ENCODE assay signal across 28 mouse cellular contexts in the genomic region with DNA sequence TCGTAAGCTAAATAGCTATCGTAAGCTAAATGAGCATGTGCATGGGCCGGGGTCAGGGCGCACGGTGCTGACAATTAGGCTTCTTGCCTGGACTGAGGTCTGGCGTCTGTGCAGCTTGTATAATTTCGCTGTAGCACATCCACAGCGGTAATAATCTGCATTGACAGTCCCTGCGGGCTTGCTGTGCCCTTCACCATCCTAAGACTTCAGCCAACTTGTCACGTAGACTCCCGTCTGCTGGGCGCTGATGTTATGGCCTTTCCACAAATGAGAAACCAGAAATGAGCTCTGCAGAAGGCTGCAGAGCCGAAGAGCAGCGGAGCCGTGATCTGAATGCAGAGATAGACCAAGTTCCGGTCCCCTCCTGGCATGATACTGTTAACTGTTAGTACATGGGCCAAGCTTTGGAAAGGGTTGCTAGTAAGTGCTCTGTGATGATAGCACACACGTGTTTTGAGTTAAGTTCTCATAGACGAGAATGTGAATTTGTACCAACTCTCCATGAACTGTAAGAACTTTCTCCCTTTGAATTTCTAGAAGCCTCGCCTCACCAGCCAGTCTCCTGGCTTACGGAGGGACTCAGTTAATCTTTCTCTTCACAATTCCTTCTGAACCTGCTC.
DNase-seq lines count a peak whose midpoint lies in the region; ATAC-seq and TF ChIP-seq lines count a peak whose summit lies in the region.
"Had no signal": no experiment of that assay in that cellular context is flagged by ENCODE, and none has a peak within 500 bp of the region (broad histone marks: within the 10 kb centered on the region; RNA-seq: fewer than 3 reads in every experiment).

No protein-coding gene starts in this region.

- no peak overlapping the region for H3K27ac ChIP-seq in hindbrain, postnatal 0 days
- H3K27ac ChIP-seq in hindbrain, embryonic 13.5 days: no peak overlapping the region
- H3K27ac ChIP-seq: hindbrain, embryonic 15.5 days; intestine, embryonic 15.5 days; left cerebral cortex, adult 2 months; liver, embryonic 15.5 days; midbrain, embryonic 15.5 days had no signal

- H3K9ac ChIP-seq in hindbrain, postnatal 0 days (replicated peaks; ENCODE audit: low read length): no peak overlapping the region
- H3K9ac ChIP-seq in hindbrain, embryonic 13.5 days: no peak overlapping the region
- H3K9ac ChIP-seq: hindbrain, embryonic 15.5 days; intestine, embryonic 15.5 days; liver, embryonic 15.5 days; lung, embryonic 14.5 days; midbrain, embryonic 15.5 days had no signal

- no peaks in the 10 kb centered on the region for H3K36me3 ChIP-seq in hindbrain, postnatal 0 days (ENCODE audit: insufficient read depth, low read length)
- peaks cover 8% of the 10 kb centered on the region; the same call in 1 of the 2 replicates for H3K36me3 ChIP-seq in hindbrain, embryonic 13.5 days
- H3K36me3 ChIP-seq: hindbrain, embryonic 15.5 days; intestine, embryonic 15.5 days; liver, embryonic 15.5 days; midbrain, embryonic 15.5 days had no signal

- WGBS in hindbrain, postnatal 0 days: 64% methylated on average over 20 of the region's 20 CpGs
- WGBS in hindbrain, embryonic 13.5 days: 84% methylated on average over 20 of the region's 20 CpGs

- H3K4me3 ChIP-seq in hindbrain, postnatal 0 days (ENCODE audit: low read length): no peak overlapping the region
- no peak overlapping the region for H3K4me3 ChIP-seq in hindbrain, embryonic 13.5 days
- H3K4me3 ChIP-seq: hindbrain, embryonic 15.5 days; intestine, embryonic 15.5 days; left cerebral cortex, adult 2 months; liver, embryonic 15.5 days; midbrain, embryonic 15.5 days had no signal

- no peak for TF ChIP-seq POLR2A in brain, embryonic 14.5 days (IDR thresholded peaks at IDR 0.05; ENCODE audit: borderline replicate concordance, extremely low read depth, insufficient read depth, insufficient read length, poor library complexity, severe bottlenecking)

- no peaks in the 10 kb centered on the region for H3K27me3 ChIP-seq in hindbrain, postnatal 0 days (ENCODE audit: insufficient read depth, low read length)
- H3K27me3 ChIP-seq in hindbrain, embryonic 13.5 days: no peaks in the 10 kb centered on the region
- H3K27me3 ChIP-seq: CH12.LX; hindbrain, embryonic 15.5 days; intestine, embryonic 15.5 days; liver, embryonic 15.5 days; midbrain, embryonic 15.5 days; Patski had no signal

- no peak overlapping the region for H3K4me2 ChIP-seq in hindbrain, postnatal 0 days (ENCODE audit: low read depth, low read length)
- H3K4me2 ChIP-seq in hindbrain, embryonic 13.5 days: no peak overlapping the region
- H3K4me2 ChIP-seq: hindbrain, embryonic 15.5 days; intestine, embryonic 15.5 days; liver, embryonic 15.5 days; lung, embryonic 14.5 days; midbrain, embryonic 15.5 days had no signal

- no peaks in the 10 kb centered on the region for H3K9me3 ChIP-seq in hindbrain, postnatal 0 days (ENCODE audit: low read length)
- no peaks in the 10 kb centered on the region for H3K9me3 ChIP-seq in hindbrain, embryonic 13.5 days
- H3K9me3 ChIP-seq: hindbrain, embryonic 15.5 days; intestine, embryonic 15.5 days; liver, embryonic 15.5 days; midbrain, embryonic 15.5 days had no signal

- DNase-seq in cerebellum, postnatal 10 days: peak; percentile 50 to 57
- DNase-seq in hindbrain, postnatal 0 days (ENCODE audit: low spot score): peak; percentile 59
- peak; percentile 40 for DNase-seq in brain, embryonic 14.5 days (ENCODE audit: low read depth)
- peak; percentile 4 for DNase-seq in retina, adult 2 months (ENCODE audit: low read depth, low spot score)
- DNase-seq in right cerebral cortex, postnatal 36 days (ENCODE audit: low spot score in 2 of 2): no peak
- DNase-seq in heart, postnatal 25 days (ENCODE audit: low spot score): no peak
- DNase-seq: adrenal gland, postnatal 25 days; cerebellum, adult 2 months; embryo, embryonic 11 days; gastrocnemius, postnatal 14 days; heart, postnatal 4 days; kidney, postnatal 14 days; lung, embryonic 14.5 days; lung, postnatal 14 days; right cerebral cortex, postnatal 14 days; spleen, adult 18-20 months; thymus, adult 18-20 months; thymus, postnatal 25 days had no signal

- no peak for ATAC-seq in cerebellum, adult (ENCODE audit: insufficient number of reproducible peaks, low FRiP score, low TSS enrichment)
- peak; percentile 72 for ATAC-seq in hindbrain, postnatal 0 days
- no peak for ATAC-seq in hindbrain, embryonic 13.5 days (ENCODE audit: low FRiP score)
- ATAC-seq: forebrain, embryonic 14.5 days; intestine, embryonic 15.5 days; midbrain, embryonic 15.5 days; Patski had no signal

- TF ChIP-seq CTCF in hindbrain, postnatal 0 days (IDR thresholded peaks at IDR 0.05; ENCODE audit: low read depth): no peak
- TF ChIP-seq CTCF in brain, embryonic 14.5 days (IDR thresholded peaks at IDR 0.05; ENCODE audit: borderline replicate concordance, extremely low read depth, insufficient read depth, insufficient read length): no peak

- H3K4me1 ChIP-seq in hindbrain, postnatal 0 days (ENCODE audit: insufficient read depth, low read length): peaks cover 4% of the 10 kb centered on the region; the same call in 1 of the 2 replicates
- H3K4me1 ChIP-seq in hindbrain, embryonic 13.5 days (replicated peaks): 0 out of 2 replicates have a peak, but pooled peaks cover 3% of the 10 kb centered on the region
- H3K4me1 ChIP-seq: hindbrain, embryonic 15.5 days; intestine, embryonic 15.5 days; liver, embryonic 15.5 days had no signal

- intact Hi-C loops in heart, postnatal 25 days (cut with DNase I): no loop called here

Comparison
In these comparisons a context has a peak if more than half of its experiments do, and no peak if none do; other contexts are left out.
1. DNase-seq: peak in cerebellum, postnatal 10 days (2 of 2), hindbrain, postnatal 0 days (single experiment), brain, embryonic 14.5 days (single experiment) and retina, adult 2 months (single experiment); none in right cerebral cortex, postnatal 36 days (0 of 2) and heart, postnatal 25 days (single experiment).